Mouse (Mus musculus) olfactory bulb, adult 2 months (tissue): Measurements from ENCODE around the gene Ttc30b.

ENCODE experiments used
- CTCF ChIP-seq: fragments of 200-500 bp; IDR thresholded peaks from 2 replicates; pipeline ENCODE4 v1.5.1; 2012; ENCODE audit warnings: low read depth, mild to moderate bottlenecking, low read length, moderate library complexity; ENCODE audit not compliant: insufficient read depth
- POLR2A ChIP-seq: fragments of 200-500 bp; IDR thresholded peaks from 2 replicates; pipeline ENCODE4 v1.6.1; 2012; ENCODE audit warnings: mild to moderate bottlenecking, low read depth, low read length, moderate library complexity; ENCODE audit not compliant: insufficient read depth

DNA sequence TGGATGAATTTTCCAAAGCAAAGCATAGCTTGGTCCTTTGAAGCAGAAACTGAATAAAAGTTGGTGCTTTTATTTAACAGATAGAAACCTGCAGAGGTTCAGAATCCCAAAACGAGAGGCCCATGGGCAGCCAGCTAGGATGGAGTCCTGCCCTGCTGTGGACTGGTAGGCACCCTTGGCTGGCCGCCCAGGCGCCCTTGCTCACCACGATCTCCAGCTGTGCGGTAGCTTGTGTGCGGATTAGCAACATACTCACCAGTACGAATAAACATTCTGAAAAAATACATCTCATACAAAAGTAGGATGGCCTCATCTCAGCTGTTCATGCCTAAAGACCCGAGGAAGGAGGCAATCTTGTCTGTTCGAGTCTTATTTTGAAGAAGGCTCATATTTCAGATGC, 49.4 kb upstream of the Ttc30b start:
- no peak for TF ChIP-seq CTCF
- TF ChIP-seq POLR2A: no peak
